Mouse (Mus musculus) midbrain, embryonic 10.5 days (tissue): Measurements from ENCODE around the gene Usp10. TPM values are rescaled to one million over a fixed set of nuclear protein-coding genes. Genes with fewer than 3 reads are reported as not detected.
A peak's percentile ranks its signal among the peaks of the same experiment; 100 is the strongest.

ENCODE experiments used
- DNase-seq: peaks from one replicate; pipeline ENCODE4 v3.0.0-alpha.2; 2017; ENCODE audit warnings: low spot score
- H3K27ac ChIP-seq: fragments of 300-500 bp; sonication (generic); replicated peaks from 2 replicates; pipeline ENCODE4 v1.5.1; 2016; ENCODE audit warnings: mild to moderate bottlenecking
- H3K27me3 ChIP-seq: fragments of 300-500 bp; sonication (generic); 2 replicates; pipeline ENCODE4 v1.6.1; 2016; ENCODE audit warnings: low read depth, mild to moderate bottlenecking; ENCODE audit not compliant: poor library complexity, severe bottlenecking
- H3K36me3 ChIP-seq: fragments of 300-500 bp; sonication (generic); 2 replicates; pipeline ENCODE4 v1.6.1; 2016; ENCODE audit warnings: mild to moderate bottlenecking, moderate library complexity
- H3K4me1 ChIP-seq: fragments of 300-500 bp; sonication (generic); 2 replicates; pipeline ENCODE4 v1.6.1; 2016
- H3K4me3 ChIP-seq: fragments of 300-500 bp; sonication (generic); 2 replicates; pipeline ENCODE4 v1.5.1; 2016; ENCODE audit warnings: mild to moderate bottlenecking, moderate library complexity
- H3K9me3 ChIP-seq: fragments of 300-500 bp; sonication (generic); replicated peaks from 2 replicates; pipeline ENCODE4 v1.6.1; 2016; ENCODE audit warnings: mild to moderate bottlenecking
- WGBS: fragments of 180-500 bp; shearing (Covaris S2); methylation state at CpG from one replicate; pipeline ENCODE4 v1.1.7; 2016; 5-methylcytosine and 5-hydroxymethylcytosine counted together
- polyA plus RNA-seq: library from polyadenylated mRNA; unstranded; fragments of >200 nt; fragmentation: Nextera tagmentation; extraction: Ambion mirVana; gene quantifications from 2 replicates; pipeline ENCODE4 v1.2.1, GENCODE M21; 2016

Gene Usp10
- polyA plus RNA-seq, 1 experiment from 2014 or later: 227 TPM

GRCm38 (mm10) chr8:119946326-119946865 lies 36.2 kb downstream of the Usp10 start:
- no peak overlapping the region for H3K27ac ChIP-seq
- no peak for DNase-seq
- H3K4me1 ChIP-seq: peaks cover 13% of the 10 kb centered on the region
- H3K9me3 ChIP-seq: no peaks in the 10 kb centered on the region
- peaks cover 100% of the 10 kb centered on the region for H3K36me3 ChIP-seq
- no peaks in the 10 kb centered on the region for H3K27me3 ChIP-seq
- no peak overlapping the region for H3K4me3 ChIP-seq
- WGBS: 85% methylated on average over 8 of the region's 8 CpGs

- H3K4me3 ChIP-seq: no peak overlapping the region
- 96% methylated on average over 19 of the region's 19 CpGs for WGBS
- DNase-seq: no peak
- no peaks in the 10 kb centered on the region for H3K27me3 ChIP-seq
- H3K9me3 ChIP-seq: no peaks in the 10 kb centered on the region
- peaks cover 13% of the 10 kb centered on the region for H3K4me1 ChIP-seq
- H3K36me3 ChIP-seq: peaks cover 100% of the 10 kb centered on the region
- no peak overlapping the region for H3K27ac ChIP-seq
Measured at GRCm38 (mm10) chr8:119947653-119948052, 37.5 kb downstream of the Usp10 start.

GRCm38 (mm10) chr8:119948340-119948739 lies 38.2 kb downstream of the Usp10 start:
- Histone ChIP-seq H3K36me3 (peaks cover 100% of the 10 kb centered on the region), H3K27me3 (no peaks in the 10 kb centered on the region), H3K4me1 (peaks cover 13% of the 10 kb centered on the region), H3K9me3 (no peaks in the 10 kb centered on the region), H3K27ac (0 out of 2 replicates have a peak overlapping the region, but pooled peaks have one; percentile 6), H3K4me3 (no peak overlapping the region)
- no peak for DNase-seq
- WGBS: 89% methylated on average over 15 of the region's 15 CpGs

GRCm38 (mm10) chr8:119952282-119952681 lies 42.1 kb downstream of the Usp10 start:
- H3K9me3 ChIP-seq: no peaks in the 10 kb centered on the region
- no peak for DNase-seq
- peaks cover 13% of the 10 kb centered on the region for H3K4me1 ChIP-seq
- no peak overlapping the region for H3K4me3 ChIP-seq
- no peaks in the 10 kb centered on the region for H3K27me3 ChIP-seq
- WGBS: 89% methylated on average over 7 of the region's 7 CpGs
- H3K27ac ChIP-seq: no peak overlapping the region
- peaks cover 100% of the 10 kb centered on the region for H3K36me3 ChIP-seq

GRCm38 (mm10) chr8:119952747-119953146 lies 42.6 kb downstream of the Usp10 start:
- no peaks in the 10 kb centered on the region for H3K9me3 ChIP-seq
- no peak overlapping the region for H3K4me3 ChIP-seq
- no peak for DNase-seq
- WGBS: 84% methylated on average over 5 of the region's 5 CpGs
- no peak overlapping the region for H3K27ac ChIP-seq
- H3K4me1 ChIP-seq: peaks cover 11% of the 10 kb centered on the region
- no peaks in the 10 kb centered on the region for H3K27me3 ChIP-seq
- H3K36me3 ChIP-seq: peaks cover 100% of the 10 kb centered on the region

- DNase-seq: no peak
- no peaks in the 10 kb centered on the region for H3K4me1 ChIP-seq
- H3K9me3 ChIP-seq: no peaks in the 10 kb centered on the region
- H3K4me3 ChIP-seq: no peak overlapping the region
- peaks cover 82% of the 10 kb centered on the region for H3K36me3 ChIP-seq
- no peaks in the 10 kb centered on the region for H3K27me3 ChIP-seq
- 94% methylated on average over 8 of the region's 8 CpGs for WGBS
- H3K27ac ChIP-seq: no peak overlapping the region
Measured at GRCm38 (mm10) chr8:119955333-119955732, 45.2 kb downstream of the Usp10 start.

DNA sequence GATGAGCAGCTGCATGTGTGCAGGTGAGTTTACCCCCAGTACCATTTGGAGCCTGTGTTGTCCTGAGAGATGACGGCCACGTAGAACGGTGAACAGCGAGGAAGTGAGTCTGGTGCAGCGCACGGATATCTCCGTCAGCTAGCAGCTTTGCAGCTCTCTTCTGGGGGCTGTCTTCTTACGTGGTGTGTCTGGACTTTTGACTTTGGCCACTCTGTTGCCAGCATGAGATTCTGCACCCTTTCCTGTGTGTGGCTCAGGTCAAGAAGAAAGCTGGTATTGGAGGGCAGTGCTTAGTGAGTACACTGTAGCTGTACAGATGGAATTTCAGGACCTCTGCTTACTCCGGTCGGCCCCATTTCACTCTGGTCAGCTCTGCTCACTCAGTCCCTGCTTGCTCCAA lies 47.9 kb downstream of the Usp10 start:
- no peaks in the 10 kb centered on the region for H3K27me3 ChIP-seq
- 95% methylated on average over 10 of the region's 10 CpGs for WGBS
- H3K27ac ChIP-seq: no peak overlapping the region
- no peaks in the 10 kb centered on the region for H3K4me1 ChIP-seq
- H3K9me3 ChIP-seq: no peaks in the 10 kb centered on the region
- no peak for DNase-seq
- H3K36me3 ChIP-seq: peaks cover 55% of the 10 kb centered on the region
- no peak overlapping the region for H3K4me3 ChIP-seq

GRCm38 (mm10) chr8:119960531-119961104 lies 50.5 kb downstream of the Usp10 start:
- Histone ChIP-seq H3K27me3 (no peaks in the 10 kb centered on the region), H3K27ac (no peak overlapping the region; the same call in 1 of the 2 replicates), H3K9me3 (no peaks in the 10 kb centered on the region), H3K4me3 (no peak overlapping the region), H3K4me1 (no peaks in the 10 kb centered on the region), H3K36me3 (peaks cover 30% of the 10 kb centered on the region)
- WGBS: 63% methylated on average over 5 of the region's 5 CpGs
- DNase-seq: no peak

DNA sequence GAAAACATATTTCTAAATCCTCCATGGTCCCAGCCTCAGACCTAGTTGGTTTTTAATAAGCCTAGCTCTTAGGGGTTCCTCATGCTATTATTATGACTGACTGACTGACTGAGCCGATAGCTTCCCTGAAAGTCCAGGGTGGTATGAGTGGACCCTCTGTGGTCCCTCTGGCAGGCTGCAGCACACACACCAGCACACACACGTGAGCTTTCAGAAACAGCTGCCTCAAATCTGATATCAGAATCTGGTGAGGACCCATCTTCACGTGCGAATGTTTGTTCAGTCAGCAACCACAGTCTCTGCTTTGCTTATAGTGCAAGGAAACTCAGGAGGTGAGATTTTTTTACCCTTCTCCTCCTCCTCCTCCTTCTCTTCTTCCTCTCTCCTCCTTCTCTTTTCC lies 54.7 kb downstream of the Usp10 start:
- H3K36me3 ChIP-seq: peaks cover 5% of the 10 kb centered on the region; the same call in 1 of the 2 replicates
- DNase-seq: no peak
- no peak overlapping the region for H3K27ac ChIP-seq
- H3K4me3 ChIP-seq: no peak overlapping the region
- no peaks in the 10 kb centered on the region for H3K4me1 ChIP-seq
- H3K27me3 ChIP-seq: no peaks in the 10 kb centered on the region
- H3K9me3 ChIP-seq: peaks cover 7% of the 10 kb centered on the region; the same call in 1 of the 2 replicates
- whole genome bisulfite sequencing: 85% methylated on average over 4 of the region's 4 CpGs

- no peak for DNase-seq
- Histone ChIP-seq H3K4me1 (no peaks in the 10 kb centered on the region), H3K4me3 (no peak overlapping the region), H3K27ac (no peak overlapping the region), H3K36me3 (peaks cover 5% of the 10 kb centered on the region; the same call in 1 of the 2 replicates), H3K9me3 (peaks cover 7% of the 10 kb centered on the region; the same call in 1 of the 2 replicates), H3K27me3 (no peaks in the 10 kb centered on the region)
- 87% methylated on average over 9 of the region's 9 CpGs for WGBS
Measured at GRCm38 (mm10) chr8:119967435-119967834, 57.3 kb downstream of the Usp10 start.

DNA sequence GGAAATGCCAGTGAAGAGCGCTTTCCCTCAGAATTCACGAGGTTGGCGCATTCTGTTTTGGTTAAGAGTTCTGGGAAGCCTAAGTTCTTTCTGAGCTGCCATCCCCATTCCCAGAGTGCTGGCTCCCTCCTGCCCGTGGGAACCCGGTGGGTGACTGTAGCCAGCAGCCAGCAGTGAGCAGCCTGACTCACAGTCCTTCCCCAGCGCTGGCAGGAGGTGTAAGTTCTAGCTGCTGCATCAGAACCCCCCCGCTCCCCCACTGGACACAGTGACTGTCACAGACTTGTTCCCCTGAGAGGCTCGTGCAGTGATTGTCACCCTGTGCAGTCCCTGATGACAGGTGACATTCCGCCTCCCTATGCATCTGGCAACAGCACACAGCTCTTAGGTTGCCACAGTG lies 60.0 kb downstream of the Usp10 start:
- 75% methylated on average over 9 of the region's 9 CpGs for WGBS
- Histone ChIP-seq H3K9me3 (peaks cover 7% of the 10 kb centered on the region; the same call in 1 of the 2 replicates), H3K4me3 (no peak overlapping the region), H3K27ac (no peak overlapping the region), H3K4me1 (no peaks in the 10 kb centered on the region), H3K27me3 (no peaks in the 10 kb centered on the region), H3K36me3 (peaks cover 5% of the 10 kb centered on the region; the same call in 1 of the 2 replicates)
- no peak for DNase-seq

- Histone ChIP-seq H3K27me3 (no peaks in the 10 kb centered on the region), H3K27ac (no peak overlapping the region)
- WGBS: 85% methylated on average over 12 of the region's 12 CpGs
Measured at GRCm38 (mm10) chr8:119972558-119972957, 62.4 kb downstream of the Usp10 start.

GRCm38 (mm10) chr8:119978770-119979381 lies 68.7 kb downstream of the Usp10 start:
- Histone ChIP-seq H3K4me3 (no peak overlapping the region), H3K27me3 (no peaks in the 10 kb centered on the region), H3K27ac (no peak overlapping the region), H3K36me3 (no peaks in the 10 kb centered on the region), H3K9me3 (no peaks in the 10 kb centered on the region), H3K4me1 (peaks cover 6% of the 10 kb centered on the region; the same call in 1 of the 2 replicates)
- DNase-seq: no peak
- WGBS: 72% methylated on average over 11 of the region's 11 CpGs

More at GRCm38 (mm10) chr8:119972558-119972957, 62.4 kb downstream of the Usp10 start:
- H3K4me3 ChIP-seq: no peak overlapping the region
- peaks cover 2% of the 10 kb centered on the region; the same call in 1 of the 2 replicates for H3K36me3 ChIP-seq
- H3K9me3 ChIP-seq: peaks cover 3% of the 10 kb centered on the region; the same call in 1 of the 2 replicates
- H3K4me1 ChIP-seq: no peaks in the 10 kb centered on the region
- DNase-seq: no peak
